Mouse (Mus musculus): ENCODE measurements at regions not wholly inside any gene's neighbourhood (a gene's known extent, or its start where the extent isn't known, plus 50 kb on each side); places are given as distances from the start of the nearest gene placed in this dataset.

- TF ChIP-seq CEBPB (IDR thresholded peaks at IDR 0.05; ENCODE audit: insufficient read depth, poor library complexity, severe bottlenecking), result no peak
- no peak for TF ChIP-seq E2F4 (IDR thresholded peaks at IDR 0.05; ENCODE audit: insufficient read depth)
Observed at GRCm38 (mm10) chr15:68387349-68388065, 1886.8 kb upstream of the Lrrc6 start.
